Mouse (Mus musculus) ES-E14 (cell line): ENCODE measurements around the gene Tfip11. TPM values are rescaled to one million over a fixed set of nuclear protein-coding genes. Genes with fewer than 3 reads are reported as not detected.
A peak's percentile ranks its signal among the peaks of the same experiment; 100 is the strongest.

Source experiments
- DNase-seq: peaks from one replicate; pipeline ENCODE4 v3.0.0-alpha.2; 2013; ENCODE audit warnings: low read depth, low spot score
- H3K27ac ChIP-seq: 2 replicates; pipeline ENCODE4 v1.5.1; 2012; ENCODE audit warnings: low read depth, mild to moderate bottlenecking, low read length, moderate library complexity, mixed read lengths; ENCODE audit not compliant: poor library complexity, insufficient read depth, severe bottlenecking
- H3K36me3 ChIP-seq: 2 replicates; pipeline ENCODE4 v1.6.1; 2012; ENCODE audit warnings: mild to moderate bottlenecking, low read length, moderate library complexity, mixed read lengths; ENCODE audit not compliant: control insufficient read depth, poor library complexity, insufficient read depth, severe bottlenecking
- H3K4me1 ChIP-seq, 2 experiments: fragments of 150-350 bp in 1 of 2; sonication (generic) in 1 of 2; 2 replicates each; pipeline ENCODE4 v1.6.1; 2012; ENCODE audit warnings: low read length in 2 of 2, mild to moderate bottlenecking in 1 of 2, mixed read lengths in 1 of 2; ENCODE audit not compliant: control insufficient read depth in 2 of 2, insufficient read depth in 2 of 2, poor library complexity in 1 of 2
- H3K4me3 ChIP-seq, 2 experiments: fragments of 150-350 bp in 1 of 2; sonication (generic) in 1 of 2; 2 replicates each; pipeline ENCODE4 v1.5.1; 2012; ENCODE audit warnings: low read length in 2 of 2, low read depth in 1 of 2, mild to moderate bottlenecking in 1 of 2, mixed read lengths in 1 of 2; ENCODE audit not compliant: insufficient read depth in 1 of 2, poor library complexity in 1 of 2, severe bottlenecking in 1 of 2
- H3K9ac ChIP-seq: 2 replicates; pipeline ENCODE4 v1.6.1; 2012; ENCODE audit warnings: low read depth, mild to moderate bottlenecking, low read length, mixed read lengths; ENCODE audit not compliant: poor library complexity, insufficient read depth, severe bottlenecking
- H3K9me3 ChIP-seq: fragments of 150-350 bp; sonication (generic); 2 replicates; pipeline ENCODE4 v1.6.1; 2012; ENCODE audit warnings: low read depth, mild to moderate bottlenecking, low read length; ENCODE audit not compliant: control insufficient read depth, insufficient read depth
- CHD2 ChIP-seq: IDR thresholded peaks from 2 replicates; pipeline ENCODE4 v1.6.1; 2014; ENCODE audit warnings: mild to moderate bottlenecking, low read depth, low read length, inconsistent platforms
- HCFC1 ChIP-seq: IDR thresholded peaks from 2 replicates; pipeline ENCODE4 v1.6.1; 2012; ENCODE audit warnings: low read length, inconsistent platforms, borderline replicate concordance; ENCODE audit not compliant: insufficient read depth
- MAFK ChIP-seq: IDR thresholded peaks from 2 replicates; pipeline ENCODE4 v1.6.1; 2014; ENCODE audit warnings: mild to moderate bottlenecking, low read depth, low read length, inconsistent platforms; ENCODE audit not compliant: insufficient read depth
- ZC3H11A ChIP-seq: IDR thresholded peaks from 2 replicates; pipeline ENCODE4 v1.6.1; 2012; ENCODE audit warnings: low read depth, mild to moderate bottlenecking, inconsistent platforms, low read length, borderline replicate concordance
- ZNF384 ChIP-seq: IDR thresholded peaks from 2 replicates; pipeline ENCODE4 v1.6.1; 2012; ENCODE audit warnings: low read depth, low read length, inconsistent platforms
- in situ Hi-C, 2 experiments: fragments of 600-800 bp; cut with MboI; formaldehyde crosslinking; loops; one replicate each; pipeline ENCODE4 v1.15.1; 2025; ENCODE audit warnings: low sequenced_read_pairs in 2 of 2, inconsistent platforms in 1 of 2; ENCODE audit not compliant: unreplicated experiment in 2 of 2
- total RNA-seq: library from RNA; depleted of rRNA; stranded (reverse); fragments of 300-350 nt; gene quantifications from 2 replicates; pipeline ENCODE4 v1.2.3, GENCODE M21; 2012; rRNA removed

The Tfip11 gene
- total RNA-seq, 1 experiment, result 38.9 TPM

GRCm38 (mm10) chr5:112382641-112383330 is 56.6 kb downstream of the Tfip11 start:
- no peak overlapping the region for H3K9ac ChIP-seq
- H3K9me3 ChIP-seq, result no peaks in the 10 kb centered on the region
- no peak overlapping the region for H3K27ac ChIP-seq
- H3K4me1 ChIP-seq, result 0 out of 4 replicates have a peak, but pooled peaks cover 0 to 2% of the 10 kb centered on the region in 2 experiments
- in situ Hi-C loops, result no loop called here
- no peaks in the 10 kb centered on the region for H3K36me3 ChIP-seq
- DNase-seq, result no peak
- TF ChIP-seq MAFK, result no peak
- no peak for TF ChIP-seq CHD2
- no peak for TF ChIP-seq ZNF384
- no peak for TF ChIP-seq HCFC1
- TF ChIP-seq ZC3H11A, result no peak
- no peak overlapping the region for H3K4me3 ChIP-seq

GRCm38 (mm10) chr5:112384805-112385472 is 58.8 kb downstream of the Tfip11 start:
- Histone ChIP-seq H3K36me3 (no peaks in the 10 kb centered on the region), H3K4me3 (no peak overlapping the region), H3K27ac (no peak overlapping the region), H3K9me3 (no peaks in the 10 kb centered on the region), H3K9ac (no peak overlapping the region), H3K4me1 (0 out of 4 replicates have a peak, but pooled peaks cover 0 to 2% of the 10 kb centered on the region in 2 experiments)
- TF ChIP-seq HCFC1 (no peak), CHD2 (no peak), ZNF384 (no peak), MAFK (no peak), ZC3H11A (no peak)
- in situ Hi-C loops, result no loop called here
- DNase-seq, result no peak

GRCm38 (mm10) chr5:112385973-112386372 is 59.8 kb downstream of the Tfip11 start:
- Histone ChIP-seq H3K4me1 (0 out of 4 replicates have a peak, but pooled peaks cover 0 to 2% of the 10 kb centered on the region in 2 experiments), H3K4me3 (no peak overlapping the region), H3K9me3 (no peaks in the 10 kb centered on the region), H3K36me3 (no peaks in the 10 kb centered on the region), H3K27ac (no peak overlapping the region), H3K9ac (no peak overlapping the region)
- in situ Hi-C loops, result no loop called here
- TF ChIP-seq ZC3H11A (no peak), HCFC1 (no peak), ZNF384 (no peak), CHD2 (no peak), MAFK (no peak)
- peak; percentile 35 for DNase-seq

Other genes with a start within 250 kb of the Tfip11 start
- 0.31 and 0.69 TPM in 2 replicates for gene Cryba4, start 73.8 kb upstream of the Tfip11 start, total RNA-seq
- gene Crybb1, start 70.5 kb upstream of the Tfip11 start, total RNA-seq, result not detected in 2 replicates
- 82.7 and 103 TPM in 2 replicates for gene Tpst2, start 49.7 kb upstream of the Tfip11 start, total RNA-seq
- gene Srrd, start 16.7 kb downstream of the Tfip11 start, total RNA-seq, result 25.8 and 32.0 TPM in 2 replicates
- gene Hps4, start 16.7 kb downstream of the Tfip11 start, total RNA-seq, result 19.5 and 30.8 TPM in 2 replicates
- gene Gm6583, start 29.7 kb downstream of the Tfip11 start, total RNA-seq, result 0.16 and 0.18 TPM in 2 replicates
- 4.6 and 7.2 TPM in 2 replicates for gene Asphd2, start 68.5 kb downstream of the Tfip11 start, total RNA-seq
- gene Gm6588, start 123.1 kb downstream of the Tfip11 start, total RNA-seq, result 0.09 TPM in 1 of 2 replicates, not detected in the other